Mouse (Mus musculus): ENCODE measurements around the gene Lyar. TPM values are rescaled to one million over a fixed set of nuclear protein-coding genes. Genes with fewer than 3 reads are reported as not detected.
A peak's percentile ranks its signal among the peaks of the same experiment; 100 is the strongest.

Lyar gene
- polyA plus RNA-seq, 1 experiment, result 21.2 TPM

DNA sequence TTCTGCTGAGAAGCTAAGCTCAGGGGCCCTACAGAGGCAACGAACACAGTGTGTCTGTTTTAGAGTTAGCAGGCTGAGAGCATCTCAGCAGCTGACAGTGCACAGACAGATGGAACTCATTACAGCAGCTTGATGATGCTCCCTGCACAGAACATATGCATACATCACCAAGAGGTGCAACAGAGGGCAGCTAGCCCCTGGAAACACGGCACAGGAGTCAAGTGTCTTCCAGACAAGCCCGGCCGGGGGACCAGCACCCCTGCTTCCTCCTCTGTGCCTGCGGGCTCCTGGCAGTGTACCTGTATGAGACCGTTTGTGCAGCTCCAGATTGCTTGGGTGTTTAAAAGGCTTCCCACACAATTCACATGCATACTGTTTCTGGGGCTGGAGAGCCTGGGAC is 7.3 kb upstream of the Lyar start:
- Histone ChIP-seq H3ac (ENCODE audit: control insufficient read depth, insufficient read length) (no peak overlapping the region), H3K36me3 (ENCODE audit: control insufficient read depth, insufficient read depth) (peaks cover 13% of the 10 kb centered on the region), H3K27me3 (ENCODE audit: control insufficient read depth, insufficient read depth, insufficient read length) (no peaks in the 10 kb centered on the region), H3K4me3 (no peak overlapping the region), H3K79me2 (ENCODE audit: control insufficient read depth, insufficient read depth) (no peaks in the 10 kb centered on the region), H3K4me2 (ENCODE audit: low read depth) (no peak overlapping the region)
- TF ChIP-seq TCF12 (IDR thresholded peaks at IDR 0.05; ENCODE audit: insufficient read depth, poor library complexity, severe bottlenecking) (no peak), USF1 (IDR thresholded peaks at IDR 0.05; ENCODE audit: low read depth) (no peak), TCF3 (IDR thresholded peaks at IDR 0.05; ENCODE audit: insufficient read length, low read depth) (no peak), CEBPB (IDR thresholded peaks at IDR 0.05; ENCODE audit: insufficient read depth, poor library complexity, severe bottlenecking) (no peak), E2F4 (IDR thresholded peaks at IDR 0.05; ENCODE audit: insufficient read depth) (no peak), POLR2AphosphoS2 (IDR thresholded peaks at IDR 0.05; ENCODE audit: insufficient read length, low read depth) (no peak), MAX (IDR thresholded peaks at IDR 0.05; ENCODE audit: low read depth) (no peak), REST (IDR thresholded peaks at IDR 0.05; ENCODE audit: insufficient read depth, insufficient read length) (no peak), SRF (IDR thresholded peaks at IDR 0.05; ENCODE audit: control insufficient read depth, insufficient read length, low read depth) (no peak), MYOD1 (IDR thresholded peaks at IDR 0.05; ENCODE audit: control insufficient read depth in 1 of 3, insufficient read length in 2 of 3, low read depth in 2 of 3) (no peak), MYOG (IDR thresholded peaks at IDR 0.05; ENCODE audit: control insufficient read depth in 1 of 3, insufficient read depth in 1 of 3, insufficient read length in 2 of 3, low read depth in 2 of 3) (no peak)

GRCm38 (mm10) chr5:38219771-38220307 is 431 bp upstream of the Lyar start:
- Histone ChIP-seq H3K27me3 (ENCODE audit: control insufficient read depth, insufficient read depth, insufficient read length) (no peaks in the 10 kb centered on the region), H3K36me3 (ENCODE audit: control insufficient read depth, insufficient read depth) (no peaks in the 10 kb centered on the region), H3K79me2 (ENCODE audit: control insufficient read depth, insufficient read depth) (peaks cover 39% of the 10 kb centered on the region), H3K4me2 (ENCODE audit: low read depth) (peak overlapping the region; percentile 89), H3ac (ENCODE audit: control insufficient read depth, insufficient read length) (peak overlapping the region; percentile 82), H3K4me3 (peak overlapping the region; percentile 88)
- TF ChIP-seq MYOD1 (IDR thresholded peaks at IDR 0.05; ENCODE audit: control insufficient read depth in 1 of 3, insufficient read length in 2 of 3, low read depth in 2 of 3) (peak in 1 of 3 experiments; percentile 35), REST (IDR thresholded peaks at IDR 0.05; ENCODE audit: insufficient read depth, insufficient read length) (no peak)

GRCm38 (mm10) chr5:38235422-38235821 is 15.2 kb downstream of the Lyar start:
- Histone ChIP-seq H3K79me2 (ENCODE audit: control insufficient read depth, insufficient read depth) (no peaks in the 10 kb centered on the region), H3ac (ENCODE audit: control insufficient read depth, insufficient read length) (no peak overlapping the region), H3K4me2 (ENCODE audit: low read depth) (no peak overlapping the region), H3K4me3 (no peak overlapping the region), H3K36me3 (ENCODE audit: control insufficient read depth, insufficient read depth) (peaks cover 7% of the 10 kb centered on the region), H3K27me3 (ENCODE audit: control insufficient read depth, insufficient read depth, insufficient read length) (no peaks in the 10 kb centered on the region)
- no peak for TF ChIP-seq MYOD1 (IDR thresholded peaks at IDR 0.05; ENCODE audit: control insufficient read depth in 1 of 3, insufficient read length in 2 of 3, low read depth in 2 of 3)
- TF ChIP-seq MAX (IDR thresholded peaks at IDR 0.05; ENCODE audit: low read depth), result no peak
- TF ChIP-seq TCF3 (IDR thresholded peaks at IDR 0.05; ENCODE audit: insufficient read length, low read depth), result no peak
- no peak for TF ChIP-seq REST (IDR thresholded peaks at IDR 0.05; ENCODE audit: insufficient read depth, insufficient read length)
- TF ChIP-seq POLR2A (IDR thresholded peaks at IDR 0.05; ENCODE audit: insufficient read length, low read depth), result no peak
- no peak for TF ChIP-seq POLR2AphosphoS2 (IDR thresholded peaks at IDR 0.05; ENCODE audit: insufficient read length, low read depth)
- TF ChIP-seq MYOG (IDR thresholded peaks at IDR 0.05; ENCODE audit: control insufficient read depth in 1 of 3, insufficient read depth in 1 of 3, insufficient read length in 2 of 3, low read depth in 2 of 3), result no peak
- no peak for TF ChIP-seq CEBPB (IDR thresholded peaks at IDR 0.05; ENCODE audit: insufficient read depth, poor library complexity, severe bottlenecking)

DNA sequence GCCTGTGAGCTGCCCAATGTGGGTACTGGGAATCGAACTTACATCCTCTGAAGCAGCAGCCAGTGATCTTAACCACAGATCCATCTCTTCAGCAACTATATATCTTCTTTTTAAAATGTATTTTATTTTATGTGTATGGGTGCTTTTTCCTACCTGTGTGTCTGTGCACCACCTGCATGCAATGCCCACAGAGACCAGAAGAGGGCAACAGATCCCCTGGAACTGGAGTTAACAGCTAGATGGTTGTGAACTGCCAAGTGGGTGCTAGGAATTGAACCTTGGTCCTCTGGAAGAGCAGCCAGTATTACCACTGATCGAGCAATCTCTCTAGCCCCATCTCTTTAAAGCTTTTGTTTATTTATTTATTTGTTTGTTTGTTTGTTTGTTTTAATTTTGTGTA is 16.4 kb downstream of the Lyar start:
- Histone ChIP-seq H3K36me3 (ENCODE audit: control insufficient read depth, insufficient read depth) (peaks cover 7% of the 10 kb centered on the region), H3K79me2 (ENCODE audit: control insufficient read depth, insufficient read depth) (no peaks in the 10 kb centered on the region)
- TF ChIP-seq POLR2AphosphoS2 (IDR thresholded peaks at IDR 0.05; ENCODE audit: insufficient read length, low read depth) (no peak), MYOD1 (IDR thresholded peaks at IDR 0.05; ENCODE audit: control insufficient read depth in 1 of 3, insufficient read length in 2 of 3, low read depth in 2 of 3) (no peak), MYOG (IDR thresholded peaks at IDR 0.05; ENCODE audit: control insufficient read depth in 1 of 3, insufficient read depth in 1 of 3, insufficient read length in 2 of 3, low read depth in 2 of 3) (no peak), MAX (IDR thresholded peaks at IDR 0.05; ENCODE audit: low read depth) (no peak), TCF12 (IDR thresholded peaks at IDR 0.05; ENCODE audit: insufficient read depth, poor library complexity, severe bottlenecking) (no peak), CEBPB (IDR thresholded peaks at IDR 0.05; ENCODE audit: insufficient read depth, poor library complexity, severe bottlenecking) (no peak), E2F4 (IDR thresholded peaks at IDR 0.05; ENCODE audit: insufficient read depth) (no peak), POLR2A (IDR thresholded peaks at IDR 0.05; ENCODE audit: insufficient read length, low read depth) (no peak), SRF (IDR thresholded peaks at IDR 0.05; ENCODE audit: control insufficient read depth, insufficient read length, low read depth) (no peak), USF1 (IDR thresholded peaks at IDR 0.05; ENCODE audit: low read depth) (no peak), TCF3 (IDR thresholded peaks at IDR 0.05; ENCODE audit: insufficient read length, low read depth) (no peak), REST (IDR thresholded peaks at IDR 0.05; ENCODE audit: insufficient read depth, insufficient read length) (no peak)

GRCm38 (mm10) chr5:38240727-38241472 is 20.6 kb downstream of the Lyar start:
- H3K4me3 ChIP-seq, result no peak overlapping the region
- TF ChIP-seq CEBPB (IDR thresholded peaks at IDR 0.05; ENCODE audit: insufficient read depth, poor library complexity, severe bottlenecking), result no peak
- no peak for TF ChIP-seq POLR2AphosphoS2 (IDR thresholded peaks at IDR 0.05; ENCODE audit: insufficient read length, low read depth)
- TF ChIP-seq MYOG (IDR thresholded peaks at IDR 0.05; ENCODE audit: control insufficient read depth in 1 of 3, insufficient read depth in 1 of 3, insufficient read length in 2 of 3, low read depth in 2 of 3), result no peak
- TF ChIP-seq POLR2A (IDR thresholded peaks at IDR 0.05; ENCODE audit: insufficient read length, low read depth), result no peak
- TF ChIP-seq TCF3 (IDR thresholded peaks at IDR 0.05; ENCODE audit: insufficient read length, low read depth), result no peak
- no peak for TF ChIP-seq SRF (IDR thresholded peaks at IDR 0.05; ENCODE audit: control insufficient read depth, insufficient read length, low read depth)
- no peak for TF ChIP-seq REST (IDR thresholded peaks at IDR 0.05; ENCODE audit: insufficient read depth, insufficient read length)
- TF ChIP-seq E2F4 (IDR thresholded peaks at IDR 0.05; ENCODE audit: insufficient read depth), result no peak
- TF ChIP-seq MAX (IDR thresholded peaks at IDR 0.05; ENCODE audit: low read depth), result no peak
- no peak for TF ChIP-seq MYOD1 (IDR thresholded peaks at IDR 0.05; ENCODE audit: control insufficient read depth in 1 of 3, insufficient read length in 2 of 3, low read depth in 2 of 3)
- no peak for TF ChIP-seq USF1 (IDR thresholded peaks at IDR 0.05; ENCODE audit: low read depth)
- TF ChIP-seq TCF12 (IDR thresholded peaks at IDR 0.05; ENCODE audit: insufficient read depth, poor library complexity, severe bottlenecking), result no peak
- no peaks in the 10 kb centered on the region for H3K27me3 ChIP-seq (ENCODE audit: control insufficient read depth, insufficient read depth, insufficient read length)
- no peak overlapping the region for H3ac ChIP-seq (ENCODE audit: control insufficient read depth, insufficient read length)
- H3K36me3 ChIP-seq (ENCODE audit: control insufficient read depth, insufficient read depth), result no peaks in the 10 kb centered on the region
- no peak overlapping the region for H3K4me2 ChIP-seq (ENCODE audit: low read depth)
- no peaks in the 10 kb centered on the region for H3K79me2 ChIP-seq (ENCODE audit: control insufficient read depth, insufficient read depth)

More for the DNA sequence above, 16.4 kb downstream of the Lyar start:
- no peak overlapping the region for H3ac ChIP-seq (ENCODE audit: control insufficient read depth, insufficient read length)
- H3K4me3 ChIP-seq, result no peak overlapping the region
- H3K4me2 ChIP-seq (ENCODE audit: low read depth), result no peak overlapping the region
- no peaks in the 10 kb centered on the region for H3K27me3 ChIP-seq (ENCODE audit: control insufficient read depth, insufficient read depth, insufficient read length)
